Mouse (Mus musculus) hindbrain, embryonic 13.5 days (tissue): ENCODE results near the gene Cab39. TPM values are rescaled to one million over a fixed set of nuclear protein-coding genes. Genes with fewer than 3 reads are reported as not detected.
A peak's percentile ranks its signal among the peaks of the same experiment; 100 is the strongest.

ENCODE experiments used
- ATAC-seq: fragments of 200-750 bp; cut with Nextera tagmentation; 2 replicates; pipeline ENCODE4 v1.8.0; 2017; ENCODE audit warnings: moderate TSS enrichment; ENCODE audit not compliant: low FRiP score
- H3K27ac ChIP-seq: fragments of 300-500 bp; sonication (generic); 2 replicates; pipeline ENCODE4 v1.5.1; 2015; ENCODE audit warnings: inconsistent platforms, mild to moderate bottlenecking, moderate library complexity
- H3K27me3 ChIP-seq: fragments of 300-500 bp; sonication (generic); 2 replicates; pipeline ENCODE4 v1.6.1; 2015; ENCODE audit warnings: mild to moderate bottlenecking, inconsistent platforms
- H3K36me3 ChIP-seq: fragments of 300-500 bp; sonication (generic); 2 replicates; pipeline ENCODE4 v1.6.1; 2015; ENCODE audit warnings: mild to moderate bottlenecking, inconsistent platforms
- H3K4me1 ChIP-seq: fragments of 300-500 bp; sonication (generic); replicated peaks from 2 replicates; pipeline ENCODE4 v1.6.1; 2015; ENCODE audit warnings: inconsistent platforms
- H3K4me2 ChIP-seq: fragments of 300-500 bp; sonication (generic); 2 replicates; pipeline ENCODE4 v1.6.1; 2015; ENCODE audit warnings: inconsistent platforms, mild to moderate bottlenecking, moderate library complexity
- H3K4me3 ChIP-seq: fragments of 300-500 bp; sonication (generic); 2 replicates; pipeline ENCODE4 v1.5.1; 2015; ENCODE audit warnings: mild to moderate bottlenecking, inconsistent platforms
- H3K9ac ChIP-seq: fragments of 300-500 bp; sonication (generic); 2 replicates; pipeline ENCODE4 v1.6.1; 2015; ENCODE audit warnings: mild to moderate bottlenecking, inconsistent platforms
- H3K9me3 ChIP-seq: fragments of 300-500 bp; sonication (generic); 2 replicates; pipeline ENCODE4 v1.6.1; 2016; ENCODE audit warnings: inconsistent platforms
- WGBS: fragments of 180-500 bp; shearing (Covaris S2); methylation state at CpG from one replicate; pipeline ENCODE4 v1.1.7; 2015; 5-methylcytosine and 5-hydroxymethylcytosine counted together
- polyA plus RNA-seq: library from polyadenylated mRNA; unstranded; fragments of >200 nt; fragmentation: Nextera tagmentation; extraction: Ambion mirVana; gene quantifications from 2 replicates; pipeline ENCODE4 v1.2.1, GENCODE M21; 2015

Cab39 gene
- polyA plus RNA-seq, 1 experiment from 2014 or later, result 52.8 TPM

DNA sequence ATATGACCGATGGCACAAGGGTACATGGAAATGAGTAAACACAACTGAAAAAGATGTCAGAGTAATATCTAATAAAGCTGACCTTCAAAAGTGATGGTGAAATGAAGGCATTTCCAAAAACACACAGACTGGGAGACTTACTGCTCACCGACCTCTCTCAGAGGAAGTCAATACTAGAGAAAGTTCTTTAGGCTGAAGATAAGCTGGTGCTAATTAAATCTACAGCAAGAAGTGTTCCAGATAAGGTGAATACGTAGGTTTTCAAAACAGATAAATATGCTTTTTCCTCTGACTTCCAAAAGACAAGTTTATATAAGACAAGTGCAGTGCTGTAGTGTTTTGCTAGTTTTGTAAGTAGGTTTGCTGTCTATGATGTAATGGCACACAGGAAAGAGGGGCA is 63.0 kb downstream of the Cab39 start:
- no peak overlapping the region for H3K4me3 ChIP-seq
- WGBS, result 93% methylated on average over 3 of the region's 3 CpGs
- no peak for ATAC-seq
- no peak overlapping the region for H3K4me2 ChIP-seq
- no peaks in the 10 kb centered on the region for H3K27me3 ChIP-seq
- no peaks in the 10 kb centered on the region for H3K9me3 ChIP-seq
- H3K9ac ChIP-seq, result no peak overlapping the region
- no peak overlapping the region for H3K27ac ChIP-seq
- H3K4me1 ChIP-seq, result no peaks in the 10 kb centered on the region
- peaks cover 10% of the 10 kb centered on the region for H3K36me3 ChIP-seq

DNA sequence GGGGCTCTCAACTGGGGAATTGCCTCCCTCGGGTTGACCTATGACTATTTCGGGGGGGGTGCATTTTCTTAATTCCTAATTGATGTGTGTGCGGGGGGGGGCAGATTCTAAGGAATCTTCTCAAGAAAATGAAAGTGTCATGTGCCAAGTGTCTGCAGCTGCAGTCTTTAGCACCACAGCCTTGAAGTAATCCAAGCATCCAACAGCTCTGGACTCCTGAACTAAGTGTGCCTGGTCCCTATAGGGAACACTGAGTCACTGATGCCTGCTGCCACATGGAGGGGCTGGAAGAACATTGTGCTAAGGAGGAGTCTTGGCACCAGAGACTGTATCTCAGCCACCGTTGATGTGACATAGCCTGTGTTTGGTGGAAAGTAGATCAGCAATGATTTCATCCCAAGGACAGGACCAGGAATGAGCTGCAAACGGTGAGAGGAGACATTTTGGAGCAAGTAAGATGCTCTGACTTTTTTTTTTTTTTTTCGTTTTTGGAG is 64.1 kb downstream of the Cab39 start:
- H3K9me3 ChIP-seq, result peaks cover 5% of the 10 kb centered on the region
- WGBS, result 90% methylated on average over 6 of the region's 6 CpGs
- no peak for ATAC-seq
- no peak overlapping the region for H3K27ac ChIP-seq
- no peaks in the 10 kb centered on the region for H3K4me1 ChIP-seq
- no peak overlapping the region for H3K4me2 ChIP-seq
- H3K4me3 ChIP-seq, result no peak overlapping the region
- H3K36me3 ChIP-seq, result peaks cover 2% of the 10 kb centered on the region
- no peaks in the 10 kb centered on the region for H3K27me3 ChIP-seq
- no peak overlapping the region for H3K9ac ChIP-seq

DNA sequence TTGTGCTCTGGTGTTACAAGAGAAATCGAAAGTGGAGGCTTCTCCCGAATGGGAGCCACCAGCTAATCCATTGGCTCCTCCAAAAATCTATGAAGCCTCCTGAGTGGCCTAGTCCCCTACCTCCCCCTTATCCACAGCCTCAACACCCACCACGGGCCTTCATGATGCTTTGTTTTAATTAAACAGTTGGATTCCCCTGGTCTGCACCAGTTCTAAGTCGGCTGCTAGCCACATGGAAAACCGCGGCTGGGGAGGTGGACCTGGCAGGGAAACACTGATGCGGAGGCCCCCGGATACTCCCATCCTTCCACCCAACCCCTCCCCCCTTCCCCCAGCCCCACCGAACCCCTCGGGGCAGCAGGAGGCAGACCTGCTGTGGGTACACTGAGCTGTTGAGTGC is 71.1 kb downstream of the Cab39 start:
- H3K27ac ChIP-seq, result no peak overlapping the region
- H3K4me2 ChIP-seq, result no peak overlapping the region
- WGBS, result 78% methylated on average over 10 of the region's 10 CpGs
- ATAC-seq, result no peak
- H3K36me3 ChIP-seq, result no peaks in the 10 kb centered on the region; the same call in 1 of the 2 replicates
- no peaks in the 10 kb centered on the region for H3K4me1 ChIP-seq
- no peak overlapping the region for H3K9ac ChIP-seq
- H3K9me3 ChIP-seq, result peaks cover 24% of the 10 kb centered on the region
- H3K27me3 ChIP-seq, result no peaks in the 10 kb centered on the region
- no peak overlapping the region for H3K4me3 ChIP-seq

DNA sequence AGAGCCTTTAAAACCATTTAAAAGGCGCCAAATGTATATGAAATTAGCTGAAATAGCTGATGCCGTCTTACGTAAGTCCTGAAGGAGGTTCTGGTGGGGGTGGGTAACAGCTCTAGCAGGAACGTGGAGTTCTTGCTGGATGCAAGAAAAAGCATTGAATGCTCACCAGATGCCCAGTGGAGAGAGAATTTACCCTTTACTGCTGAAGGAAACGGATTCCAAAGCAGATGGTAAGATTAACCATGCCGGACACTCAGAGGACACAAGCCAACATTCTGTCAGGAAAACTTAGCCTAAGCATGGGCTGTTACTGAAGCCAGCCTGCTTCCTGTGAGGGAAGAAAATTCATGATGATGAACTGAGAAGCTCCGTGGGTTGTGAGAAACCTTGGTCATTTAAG is 76.8 kb downstream of the Cab39 start:
- Histone ChIP-seq H3K9me3 (peaks cover 21% of the 10 kb centered on the region), H3K4me2 (no peak overlapping the region)
- WGBS, result 90% methylated on average over 7 of the region's 7 CpGs

DNA sequence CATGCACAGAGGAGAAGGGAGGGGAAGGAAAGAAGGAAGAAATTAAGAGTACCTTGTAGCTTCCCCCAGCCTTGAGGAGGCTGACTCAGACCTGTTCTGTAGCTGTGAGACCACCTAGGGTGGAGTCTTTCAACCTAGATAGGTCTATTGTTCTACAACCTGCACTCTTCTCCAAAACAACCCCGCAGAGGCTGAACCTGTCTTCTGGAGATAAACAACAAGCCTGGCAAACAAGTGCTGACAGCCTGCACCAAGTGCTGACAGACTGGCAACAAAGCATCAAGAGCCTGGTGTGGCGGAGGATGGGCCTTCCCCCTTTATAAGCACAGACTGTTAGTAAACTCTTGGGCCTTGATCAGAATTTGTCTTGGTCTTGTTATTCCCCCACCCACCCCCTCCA is 77.3 kb downstream of the Cab39 start:
- H3K4me3 ChIP-seq, result no peak overlapping the region
- H3K4me2 ChIP-seq, result no peak overlapping the region
- WGBS, result 74% methylated on average over 2 of the region's 2 CpGs
- no peak for ATAC-seq
- no peaks in the 10 kb centered on the region for H3K36me3 ChIP-seq
- H3K9ac ChIP-seq, result no peak overlapping the region
- H3K9me3 ChIP-seq, result peaks cover 23% of the 10 kb centered on the region
- no peaks in the 10 kb centered on the region for H3K4me1 ChIP-seq
- H3K27me3 ChIP-seq, result no peaks in the 10 kb centered on the region
- no peak overlapping the region for H3K27ac ChIP-seq

More for the DNA sequence above, 76.8 kb downstream of the Cab39 start:
- Histone ChIP-seq H3K9ac (no peak overlapping the region), H3K4me1 (no peaks in the 10 kb centered on the region), H3K27me3 (no peaks in the 10 kb centered on the region), H3K36me3 (no peaks in the 10 kb centered on the region), H3K4me3 (no peak overlapping the region), H3K27ac (no peak overlapping the region)
- ATAC-seq, result no peak

DNA sequence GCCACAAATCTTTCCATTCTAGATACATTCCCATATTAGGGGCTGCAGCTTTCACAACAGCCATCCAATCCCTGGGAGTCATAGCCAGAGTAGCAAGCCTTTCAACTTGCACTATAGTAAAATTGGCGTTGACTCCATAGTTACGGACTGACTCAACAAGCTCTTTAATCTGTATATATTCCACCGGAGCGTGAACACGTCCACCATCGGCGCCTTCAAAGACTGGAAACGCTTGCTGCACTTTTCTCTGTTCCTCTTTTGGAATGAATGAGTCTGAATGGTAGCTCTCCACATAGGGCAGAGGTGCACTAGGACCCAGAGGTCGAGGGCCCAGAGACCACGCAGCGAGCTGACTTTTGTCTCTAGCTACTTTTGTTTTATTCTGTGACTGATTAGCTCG is 88.8 kb downstream of the Cab39 start:
- H3K27me3 ChIP-seq, result no peaks in the 10 kb centered on the region
- no peaks in the 10 kb centered on the region for H3K4me1 ChIP-seq
- H3K4me3 ChIP-seq, result no peak overlapping the region
- H3K4me2 ChIP-seq, result no peak overlapping the region
- no peaks in the 10 kb centered on the region for H3K36me3 ChIP-seq
- peaks cover 21% of the 10 kb centered on the region for H3K9me3 ChIP-seq
- no peak overlapping the region for H3K27ac ChIP-seq
- H3K9ac ChIP-seq, result no peak overlapping the region
- WGBS, result 93% methylated on average over 12 of the region's 12 CpGs
- ATAC-seq, result no peak

DNA sequence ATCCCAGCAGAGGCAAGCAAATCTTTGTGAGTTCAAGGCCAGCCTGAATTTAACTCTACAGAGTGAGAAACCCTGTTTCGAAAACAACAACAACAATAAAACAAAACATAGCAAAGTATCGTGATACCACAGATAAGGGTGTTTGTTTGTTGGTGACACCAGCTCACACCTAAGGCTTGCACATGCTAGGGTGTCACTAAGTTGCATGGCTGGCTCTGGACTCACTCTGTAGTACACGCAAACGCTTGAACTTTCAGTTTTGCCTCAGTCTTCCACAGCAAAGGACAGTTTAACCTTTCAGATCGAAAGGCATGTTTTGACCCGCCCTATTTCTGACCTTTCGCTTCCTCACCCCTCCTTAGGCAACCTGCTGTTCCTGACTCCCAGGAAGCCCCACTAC is 94.0 kb downstream of the Cab39 start:
- H3K27ac ChIP-seq, result no peak overlapping the region
- H3K4me3 ChIP-seq, result no peak overlapping the region
- H3K4me2 ChIP-seq, result no peak overlapping the region
- peaks cover 10% of the 10 kb centered on the region for H3K9me3 ChIP-seq
- WGBS, result 93% methylated on average over 7 of the region's 7 CpGs
- no peaks in the 10 kb centered on the region for H3K27me3 ChIP-seq
- no peaks in the 10 kb centered on the region for H3K4me1 ChIP-seq
- H3K9ac ChIP-seq, result no peak overlapping the region
- ATAC-seq, result no peak
- H3K36me3 ChIP-seq, result no peaks in the 10 kb centered on the region

DNA sequence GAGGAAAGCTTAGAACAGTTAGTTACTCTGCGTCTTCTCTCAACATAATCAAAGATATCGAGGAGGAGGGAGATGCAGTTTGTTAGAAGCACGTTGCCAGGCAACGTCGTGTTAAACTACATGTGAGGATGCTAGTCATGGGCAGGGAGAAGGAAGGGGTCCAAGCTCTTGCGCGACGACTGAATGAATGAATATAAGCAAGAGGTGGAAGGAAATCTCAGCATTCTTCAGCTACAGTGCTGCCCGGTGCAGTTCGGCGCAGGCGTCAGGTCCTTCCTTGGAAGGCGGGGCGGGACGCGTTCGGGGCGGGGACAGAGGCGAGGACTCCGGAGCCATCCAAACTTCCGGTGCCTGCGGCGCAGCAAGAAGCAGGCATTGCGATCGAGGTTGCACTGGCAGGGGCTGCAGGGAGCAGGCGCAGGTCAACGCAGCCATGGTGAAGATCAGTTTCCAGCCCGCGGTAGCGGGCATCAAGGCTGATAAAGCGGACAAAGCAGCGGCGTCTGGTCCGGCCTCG is 101.0 kb downstream of the Cab39 start, which contains the start of gene Itm2c:
Gene Itm2c (plus strand): TSS at position 51 of the 517 bp plus-strand sequence.
- 1% methylated on average over 35 of the region's 35 CpGs for WGBS
- peak within 1 kb of the TSS; percentile 87 for H3K9ac ChIP-seq

DNA sequence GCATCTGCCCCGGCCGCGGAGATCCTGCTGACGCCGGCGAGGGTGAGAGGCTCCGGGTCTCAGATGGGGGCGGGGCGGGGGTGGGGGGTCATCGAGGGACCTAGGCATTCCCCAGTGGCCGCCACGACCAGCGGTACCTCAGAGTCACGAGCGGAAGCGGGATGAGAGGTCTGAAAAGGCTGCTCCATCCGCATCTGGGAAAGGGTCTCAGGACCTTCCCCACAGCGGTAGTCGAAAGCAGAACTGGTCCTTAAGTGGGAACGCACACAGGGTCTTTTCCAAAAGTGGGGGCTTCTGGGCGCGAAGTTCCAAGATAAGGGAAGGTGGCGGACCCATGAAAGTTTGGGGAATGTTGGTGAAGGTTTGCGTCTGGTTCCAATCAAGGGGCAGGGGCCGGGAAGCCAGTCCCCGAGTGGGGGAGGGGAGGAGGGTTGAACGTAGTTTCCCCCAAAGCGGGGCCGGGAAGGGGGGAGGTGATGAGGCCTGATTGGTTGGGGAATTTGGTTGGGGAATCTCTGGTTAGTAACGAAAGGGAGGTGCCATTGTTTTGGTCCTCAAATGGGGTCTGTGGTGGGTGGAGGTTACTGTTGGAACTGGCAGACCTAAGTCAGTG is 101.6 kb downstream of the Cab39 start:
- H3K36me3 ChIP-seq, result no peaks in the 10 kb centered on the region
- peak overlapping the region; percentile 71 for H3K4me2 ChIP-seq
- H3K27ac ChIP-seq, result peak overlapping the region; percentile 89
- H3K4me3 ChIP-seq, result peak overlapping the region; percentile 76
- H3K27me3 ChIP-seq, result no peaks in the 10 kb centered on the region
- H3K9ac ChIP-seq, result peak overlapping the region; percentile 87
- peaks cover 52% of the 10 kb centered on the region for H3K4me1 ChIP-seq
- WGBS, result under 1% methylated on average over 30 of the region's 30 CpGs
- ATAC-seq, result peak; percentile 46
- no peaks in the 10 kb centered on the region for H3K9me3 ChIP-seq

More for the DNA sequence above, 101.0 kb downstream of the Cab39 start, which contains the start of gene Itm2c:
- Histone ChIP-seq H3K4me2 (peak within 1 kb of the TSS; percentile 71), H3K27ac (peak within 1 kb of the TSS; percentile 89), H3K27me3 (no peaks in the 10 kb centered on the region), H3K36me3 (no peaks in the 10 kb centered on the region), H3K4me1 (peaks cover 46% of the 10 kb centered on the region), H3K9me3 (no peaks in the 10 kb centered on the region), H3K4me3 (peak within 1 kb of the TSS; percentile 76)
- ATAC-seq, result peak; percentile 84

DNA sequence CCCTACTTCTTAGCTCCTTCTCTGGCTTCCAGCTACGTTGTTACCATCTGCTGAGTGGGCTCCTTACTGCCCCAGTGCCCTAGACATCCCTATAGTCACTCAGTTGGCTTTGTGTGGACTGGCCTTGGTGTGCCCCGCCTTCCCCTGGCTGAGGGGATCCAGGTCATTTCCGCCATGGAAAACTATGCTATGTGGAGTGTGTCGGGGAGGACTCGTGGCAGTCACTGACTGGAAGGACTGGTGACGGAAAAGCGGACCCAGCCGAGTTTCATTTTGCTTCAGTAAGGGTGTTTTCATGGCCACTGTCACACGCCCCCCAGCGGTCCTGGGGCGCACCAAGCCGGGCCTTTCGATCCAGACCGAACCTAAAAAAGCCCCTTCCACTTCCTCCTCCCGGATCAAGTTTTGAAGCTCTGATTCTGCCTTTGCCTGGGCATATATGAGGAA is 102.2 kb downstream of the Cab39 start:
- Histone ChIP-seq H3K27me3 (no peaks in the 10 kb centered on the region), H3K9ac (peak overlapping the region; percentile 87), H3K27ac (peak overlapping the region; percentile 89), H3K4me1 (peaks cover 58% of the 10 kb centered on the region), H3K9me3 (no peaks in the 10 kb centered on the region), H3K36me3 (no peaks in the 10 kb centered on the region), H3K4me3 (peak overlapping the region; percentile 76), H3K4me2 (peak overlapping the region; percentile 71)
- ATAC-seq, result peak; percentile 40
- WGBS, result 3% methylated on average over 15 of the region's 15 CpGs

DNA sequence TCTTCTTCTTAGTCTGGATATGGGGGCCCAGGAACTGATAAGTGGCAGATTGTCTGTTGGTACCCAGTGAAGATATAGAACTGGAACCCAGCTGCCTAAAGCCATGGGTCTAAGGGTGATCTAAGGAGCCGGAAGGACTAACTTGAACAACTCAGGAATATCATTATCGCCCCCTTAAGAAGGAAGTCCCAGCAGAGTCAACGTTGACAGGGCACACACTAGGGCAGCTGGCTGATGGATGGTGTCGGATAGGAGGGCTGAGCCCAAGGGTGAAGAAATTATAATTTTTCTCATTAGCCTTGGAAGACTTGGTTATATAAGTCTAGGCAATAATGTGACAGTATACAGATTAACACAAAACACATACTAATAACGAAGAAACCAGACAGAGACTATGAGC is 102.9 kb downstream of the Cab39 start:
- Histone ChIP-seq H3K4me1 (peaks cover 65% of the 10 kb centered on the region), H3K9ac (peak overlapping the region; percentile 87), H3K9me3 (no peaks in the 10 kb centered on the region), H3K27ac (peak overlapping the region; percentile 89; the same call in 1 of the 2 replicates), H3K27me3 (no peaks in the 10 kb centered on the region), H3K36me3 (no peaks in the 10 kb centered on the region), H3K4me2 (peak overlapping the region; percentile 71), H3K4me3 (peak overlapping the region; percentile 76)
- ATAC-seq, result no peak
- 55% methylated on average over 5 of the region's 5 CpGs for WGBS

DNA sequence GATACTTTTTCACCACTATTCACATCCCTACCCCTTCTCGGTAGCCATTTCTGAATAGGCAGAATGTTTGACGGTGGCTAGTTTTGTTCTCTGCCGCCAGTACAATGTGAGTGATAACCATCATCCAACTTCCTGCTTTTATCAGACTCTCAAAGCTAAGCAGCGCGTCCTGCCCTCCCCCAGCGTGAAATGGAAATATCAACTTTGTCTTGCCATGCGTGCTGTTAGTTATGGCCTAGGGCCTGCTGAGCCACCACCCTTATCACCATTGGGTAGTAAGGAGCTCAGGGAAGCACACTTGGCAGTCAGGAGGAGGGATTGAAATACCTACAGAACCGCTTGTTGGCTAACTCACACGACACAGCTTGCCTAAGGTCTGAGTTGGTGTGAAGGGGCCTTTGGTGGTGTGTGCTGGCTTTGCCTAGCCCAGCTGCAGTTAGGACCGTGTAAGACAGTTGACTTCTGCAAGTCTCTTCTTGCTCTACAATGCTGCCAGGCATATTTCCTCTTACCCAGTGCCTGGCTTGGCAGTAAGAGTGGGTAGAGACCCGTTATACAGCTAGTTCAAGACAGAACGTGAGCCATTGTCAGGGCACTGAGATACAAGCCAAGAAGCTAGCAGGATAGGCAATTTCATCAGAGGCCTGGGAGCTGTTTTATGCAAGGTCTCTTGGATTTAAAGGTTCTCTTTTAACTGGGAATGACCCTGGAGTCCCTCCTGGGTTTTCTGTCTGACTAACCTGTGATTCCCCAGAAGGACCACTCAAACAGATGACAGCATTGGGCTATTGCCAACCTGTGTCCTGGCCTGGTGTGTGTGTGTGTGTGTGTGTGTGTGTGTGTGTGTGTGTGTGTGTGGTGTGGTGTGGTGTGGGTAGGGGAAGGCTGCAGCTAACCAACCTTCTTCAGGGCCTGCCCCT is 103.8 kb downstream of the Cab39 start:
- Histone ChIP-seq H3K4me3 (peak overlapping the region; percentile 76), H3K9ac (peak overlapping the region; percentile 87), H3K9me3 (no peaks in the 10 kb centered on the region), H3K36me3 (no peaks in the 10 kb centered on the region), H3K4me2 (peak overlapping the region; percentile 71), H3K27ac (peak overlapping the region; percentile 81), H3K27me3 (no peaks in the 10 kb centered on the region), H3K4me1 (peaks cover 74% of the 10 kb centered on the region)
- 57% methylated on average over 12 of the region's 12 CpGs for WGBS
- no peak for ATAC-seq
